Comparison of ENCODE assay signal across 22 mouse cellular contexts in genomic region chr1:103076645-103077044, GRCm38 (mm10).
DNase-seq lines count a peak whose midpoint lies in the region; ATAC-seq and TF ChIP-seq lines count a peak whose summit lies in the region.
"Had no signal": no experiment of that assay in that cellular context is flagged by ENCODE, and none has a peak within 500 bp of the region (broad histone marks: within the 10 kb centered on the region; RNA-seq: fewer than 3 reads in every experiment).

No protein-coding gene starts in this region.

- DNase-seq in forebrain, postnatal 0 days, result peak; percentile 9
- no peak for DNase-seq in forebrain, embryonic 14.5 days (ENCODE audit: low spot score)
- DNase-seq in frontal cortex, postnatal 14 days (ENCODE audit: low spot score in 2 of 2), result no peak
- peak; percentile 12 for DNase-seq in brain, embryonic 18.5 days (ENCODE audit: low read depth, low spot score)
- DNase-seq in lung, postnatal 14 days, result no peak
- DNase-seq: adrenal gland, adult 2 months; adrenal gland, adult 8-10 months; adrenal gland, postnatal 10 days; adrenal gland, postnatal 14 days; adrenal gland, postnatal 25 days; adrenal gland, postnatal 36 days; B cell, adult 2 months; cerebellum, adult 11 months; cerebellum, adult 11-12 months; cerebellum, adult 18-20 months; cerebellum, adult 2 months had no signal

- H3K27ac ChIP-seq in forebrain, postnatal 0 days (ENCODE audit: low read depth, low read length), result no peak overlapping the region
- H3K27ac ChIP-seq in forebrain, embryonic 14.5 days (ENCODE audit: low read depth, low read length), result no peak overlapping the region

- no peak overlapping the region for H3K4me2 ChIP-seq in forebrain, postnatal 0 days (ENCODE audit: low read depth)
- H3K4me2 ChIP-seq in forebrain, embryonic 14.5 days (ENCODE audit: low read length), result no peak overlapping the region

- H3K4me1 ChIP-seq in forebrain, postnatal 0 days (ENCODE audit: insufficient read depth), result no peaks in the 10 kb centered on the region
- H3K4me1 ChIP-seq in forebrain, embryonic 14.5 days (ENCODE audit: control insufficient read depth, insufficient read depth, low read length), result no peaks in the 10 kb centered on the region

- no peaks in the 10 kb centered on the region for H3K27me3 ChIP-seq in forebrain, postnatal 0 days (ENCODE audit: insufficient read depth, low read length)
- no peaks in the 10 kb centered on the region for H3K27me3 ChIP-seq in forebrain, embryonic 14.5 days (replicated peaks; ENCODE audit: control insufficient read depth, insufficient read depth, low read length)
- H3K27me3 ChIP-seq: CH12.LX, Patski had no signal

- ATAC-seq in forebrain, postnatal 0 days, result peak; percentile 72
- ATAC-seq in forebrain, embryonic 14.5 days, result no peak
- ATAC-seq in frontal cortex, adult (ENCODE audit: low TSS enrichment), result peak; percentile 67
- ATAC-seq: activated CD4-positive, CD25-positive, alpha-beta regulatory T cell, adult 4 months; CD4-positive, CD25-positive, alpha-beta regulatory T cell, adult 4 months; Patski had no signal

- no peaks in the 10 kb centered on the region for H3K36me3 ChIP-seq in forebrain, postnatal 0 days (ENCODE audit: insufficient read depth)
- H3K36me3 ChIP-seq in forebrain, embryonic 14.5 days (ENCODE audit: control insufficient read depth, insufficient read depth, low read length), result no peaks in the 10 kb centered on the region
- H3K36me3 ChIP-seq: G1E had no signal

- no peak for TF ChIP-seq CTCF in forebrain, postnatal 0 days (IDR thresholded peaks at IDR 0.05; ENCODE audit: low read depth)

- no peak overlapping the region for H3K4me3 ChIP-seq in forebrain, postnatal 0 days (ENCODE audit: low read depth, low read length)
- H3K4me3 ChIP-seq in forebrain, embryonic 14.5 days (ENCODE audit: low read depth, low read length), result no peak overlapping the region

- no peaks in the 10 kb centered on the region for H3K9me3 ChIP-seq in forebrain, postnatal 0 days (ENCODE audit: low read length)
- H3K9me3 ChIP-seq in forebrain, embryonic 14.5 days (replicated peaks; ENCODE audit: control insufficient read depth, low read length), result no peaks in the 10 kb centered on the region

- H3K9ac ChIP-seq in forebrain, postnatal 0 days, result no peak overlapping the region
- H3K9ac ChIP-seq in forebrain, embryonic 14.5 days (ENCODE audit: low read length), result no peak overlapping the region

Comparison
In these comparisons a context has a peak if more than half of its experiments do, and no peak if none do; other contexts are left out.
1. DNase-seq: peak in forebrain, postnatal 0 days (single experiment) and brain, embryonic 18.5 days (single experiment); none in forebrain, embryonic 14.5 days (single experiment), frontal cortex, postnatal 14 days (0 of 2) and lung, postnatal 14 days (single experiment).